Mouse (Mus musculus): ENCODE measurements at regions not wholly inside any gene's neighbourhood (a gene's known extent, or its start where the extent isn't known, plus 50 kb on each side); places are given as distances from the start of the nearest gene placed in this dataset.

- DNase-seq: peak; percentile 64
Observed at GRCm38 (mm10) chr19:53476768-53477547, 52.0 kb upstream of the Dusp5 start.

GRCm38 (mm10) chr19:53469256-53469655, 59.7 kb upstream of the Dusp5 start:
- no peak for DNase-seq

- peak; percentile 71 for DNase-seq
Observed at GRCm38 (mm10) chr19:53464681-53465080, 64.2 kb upstream of the Dusp5 start.

- no peak for DNase-seq
Observed at GRCm38 (mm10) chr19:53464135-53464534, 64.8 kb upstream of the Dusp5 start.

- peak; percentile 50 for DNase-seq
Observed at GRCm38 (mm10) chr19:53461025-53462015, 67.6 kb upstream of the Dusp5 start.

GRCm38 (mm10) chr19:53460312-53461024, 68.4 kb upstream of the Dusp5 start:
- peak; percentile 65 for DNase-seq

GRCm38 (mm10) chr19:53459407-53459788, 69.0 kb upstream of the Smndc1 start:
- no peak for DNase-seq

GRCm38 (mm10) chr19:53458770-53459406, 68.5 kb upstream of the Smndc1 start:
- no peak for DNase-seq

- DNase-seq: no peak
Observed at GRCm38 (mm10) chr19:53456681-53457080, 66.3 kb upstream of the Smndc1 start.

- DNase-seq: no peak
Observed at GRCm38 (mm10) chr19:53454571-53454970, 64.2 kb upstream of the Smndc1 start.

- DNase-seq: no peak
Observed at GRCm38 (mm10) chr19:53454059-53454458, 63.7 kb upstream of the Smndc1 start.

- DNase-seq: peak; percentile 52
Observed at GRCm38 (mm10) chr19:53453317-53453947, 63.1 kb upstream of the Smndc1 start.

GRCm38 (mm10) chr19:53452360-53452759, 62.0 kb upstream of the Smndc1 start:
- no peak for DNase-seq

- no peak for DNase-seq
Observed at GRCm38 (mm10) chr19:53451388-53451922, 61.1 kb upstream of the Smndc1 start.

- no peak for DNase-seq
Observed at GRCm38 (mm10) chr19:53450624-53451387, 60.4 kb upstream of the Smndc1 start.

GRCm38 (mm10) chr19:53449137-53449783, 58.9 kb upstream of the Smndc1 start:
- DNase-seq: no peak

GRCm38 (mm10) chr19:53448206-53448605, 57.8 kb upstream of the Smndc1 start:
- DNase-seq: peak; percentile 65

- no peak for DNase-seq
Observed at GRCm38 (mm10) chr19:53447754-53448153, 57.4 kb upstream of the Smndc1 start.

- no peak for DNase-seq
Observed at GRCm38 (mm10) chr19:53446216-53446615, 55.8 kb upstream of the Smndc1 start.

- DNase-seq: no peak
Observed at GRCm38 (mm10) chr19:53444646-53445045, 54.3 kb upstream of the Smndc1 start.
